Comparison of ENCODE assay signal across 12 mouse cellular contexts in genomic region chr1:132266791-132267557, GRCm38 (mm10). TPM values are rescaled to one million over a fixed set of nuclear protein-coding genes. Genes with fewer than 3 reads are reported as not detected.
DNase-seq lines count a peak whose midpoint lies in the region; ATAC-seq lines count a peak whose summit lies in the region.
"Had no signal": no experiment of that assay in that cellular context is flagged by ENCODE, and none has a peak within 500 bp of the region (broad histone marks: within the 10 kb centered on the region; RNA-seq: fewer than 3 reads in every experiment).

No protein-coding gene starts in this region.

- H3K36me3 ChIP-seq in heart, embryonic 14.5 days (ENCODE audit: control insufficient read depth, insufficient read depth, low read length): no peaks in the 10 kb centered on the region

- H3K9me3 ChIP-seq in heart, embryonic 14.5 days (ENCODE audit: control insufficient read depth, low read length): no peaks in the 10 kb centered on the region

- peaks cover 6% of the 10 kb centered on the region in 2 experiments; a peak in 2 of 4 replicates for H3K4me1 ChIP-seq in heart, embryonic 14.5 days (ENCODE audit: control insufficient read depth in 2 of 2, insufficient read depth in 2 of 2, low read length in 2 of 2)

- H3K4me3 ChIP-seq in heart, embryonic 14.5 days (ENCODE audit: control insufficient read depth in 1 of 2, insufficient read depth in 1 of 2, low read depth in 1 of 2, low read length in 2 of 2): no peak overlapping the region

- intact Hi-C loops in heart, postnatal 14 days (cut with DNase I): no loop called here

- no peak overlapping the region for H3K27ac ChIP-seq in heart, embryonic 14.5 days (replicated peaks in 1 of 2; ENCODE audit: control insufficient read depth in 1 of 2, insufficient read depth in 1 of 2, low read depth in 2 of 2, low read length in 2 of 2)

- no peak for ATAC-seq in heart, embryonic 14.5 days (ENCODE audit: insufficient number of reproducible peaks, insufficient read depth, low FRiP score, low read depth)
- ATAC-seq: forebrain, postnatal 0 days had no signal

- peak overlapping the region; percentile 28; the same call in 1 of the 2 replicates for H3K4me2 ChIP-seq in heart, embryonic 14.5 days (ENCODE audit: low read length)

- no peaks in the 10 kb centered on the region for H3K27me3 ChIP-seq in heart, embryonic 14.5 days (ENCODE audit: control insufficient read depth, insufficient read depth, low read length)

- H3K9ac ChIP-seq in heart, embryonic 14.5 days (ENCODE audit: low read length): no peak overlapping the region
- H3K9ac ChIP-seq: forebrain, postnatal 0 days had no signal

- no peak for DNase-seq in heart, postnatal 14 days
- peak; percentile 60 for DNase-seq in R1 (ENCODE audit: low read depth, low spot score)
- peak; percentile 41 for DNase-seq in kidney, postnatal 10 days
- DNase-seq in lung, postnatal 4 days: peak; percentile 57 to 75
- DNase-seq in cerebellum, adult 11-12 months: no peak
- DNase-seq in cerebellum, adult 18-20 months: no peak
- no peak for DNase-seq in urinary bladder, postnatal 25 days (ENCODE audit: low spot score)
- DNase-seq: forebrain, postnatal 0 days had no signal

- WGBS in heart, embryonic 14.5 days: 33% methylated on average over 8 of the region's 8 CpGs

RNA-seq across cellular contexts. Expression of gene Klhdc8a, which starts 31.5 kb away (rescaled TPM):
- 0.50 and 1.5 TPM in 2 replicates for polyA plus RNA-seq in heart, embryonic 14.5 days (2014; fragmentation: Nextera tagmentation; extraction: Ambion mirVana)
- 10 to 100 TPM; 23.6 to 29.0 TPM for total RNA-seq in heart, postnatal 14 days (2021)
- total RNA-seq: megakaryocyte progenitor cell, adult 5-6 weeks had no signal
- polyA plus RNA-seq: limb, embryonic 11.5 days had no signal

RNA-seq across cellular contexts. Expression of gene Gm10188, which starts 37.4 kb away (rescaled TPM):
- not detected in 2 replicates for polyA plus RNA-seq in heart, embryonic 14.5 days (2014; fragmentation: Nextera tagmentation; extraction: Ambion mirVana)
- total RNA-seq in heart, postnatal 14 days (2021): not detected
- total RNA-seq: forebrain, postnatal 0 days; megakaryocyte progenitor cell, adult 5-6 weeks had no signal
- polyA plus RNA-seq: forebrain, postnatal 0 days; large intestine, adult 2 months; limb, embryonic 11.5 days had no signal

RNA-seq across cellular contexts. Expression of gene Nuak2, which starts 49.0 kb away (rescaled TPM):
- 1.5 and 2.2 TPM in 2 replicates for polyA plus RNA-seq in heart, embryonic 14.5 days (2014; fragmentation: Nextera tagmentation; extraction: Ambion mirVana)
- 1 to 10 TPM; 3.6 to 5.4 TPM for total RNA-seq in heart, postnatal 14 days (2021)

Comparison
In these comparisons a context has a peak if more than half of its experiments do, and no peak if none do; other contexts are left out.
1. DNase-seq: peak in R1 (single experiment), kidney, postnatal 10 days (single experiment) and lung, postnatal 4 days (2 of 2); none in heart, postnatal 14 days (0 of 2), cerebellum, adult 11-12 months (single experiment), cerebellum, adult 18-20 months (0 of 2) and urinary bladder, postnatal 25 days (single experiment).